Mouse (Mus musculus) MEL (cell line): ENCODE measurements around the gene Focad. TPM values are rescaled to one million over a fixed set of nuclear protein-coding genes. Genes with fewer than 3 reads are reported as not detected.

Experiments used
- DNase-seq: peaks from one replicate; pipeline ENCODE4 v3.0.0; 2011; ENCODE audit warnings: low read depth, low spot score
- H3K27ac ChIP-seq: 2 replicates; pipeline ENCODE4 v1.5.1; 2012; ENCODE audit warnings: low read depth, mild to moderate bottlenecking, control low read depth, low read length, moderate library complexity; ENCODE audit not compliant: control insufficient read depth
- H3K27me3 ChIP-seq, 2 experiments: fragments of 150-350 bp in 1 of 2; sonication (generic) in 1 of 2; 2 replicates each; pipeline ENCODE4 v1.6.1; 2012; ENCODE audit warnings: low read length in 2 of 2, mild to moderate bottlenecking in 2 of 2, improper control_type of control experiment in 1 of 2, moderate library complexity in 1 of 2; ENCODE audit not compliant: insufficient read depth in 2 of 2, control insufficient read depth in 1 of 2
- H3K36me3 ChIP-seq, 2 experiments: 2 replicates each; pipeline ENCODE4 v1.6.1; 2012 to 2014; ENCODE audit warnings: low read length in 2 of 2, improper control_type of control experiment in 1 of 2, inconsistent platforms in 1 of 2, mild to moderate bottlenecking in 1 of 2; ENCODE audit not compliant: insufficient read depth in 2 of 2, control insufficient read depth in 1 of 2
- H3K4me1 ChIP-seq, 2 experiments: fragments of 150-350 bp in 1 of 2; sonication (generic) in 1 of 2; 2 replicates each; pipeline ENCODE4 v1.6.1; 2012; ENCODE audit warnings: low read length in 2 of 2, improper control_type of control experiment in 1 of 2, mild to moderate bottlenecking in 1 of 2; ENCODE audit not compliant: insufficient read depth in 2 of 2, control insufficient read depth in 1 of 2
- H3K4me3 ChIP-seq, 2 experiments: fragments of 150-350 bp in 1 of 2; sonication (generic) in 1 of 2; 2 replicates each; pipeline ENCODE4 v1.5.1; 2012; ENCODE audit warnings: low read depth in 2 of 2, low read length in 2 of 2, mild to moderate bottlenecking in 2 of 2, moderate library complexity in 2 of 2, control low read depth in 1 of 2, improper control_type of control experiment in 1 of 2; ENCODE audit not compliant: control insufficient read depth in 1 of 2, insufficient read depth in 1 of 2
- H3K79me2 ChIP-seq: 2 replicates; pipeline ENCODE4 v1.6.1; 2012; ENCODE audit warnings: mild to moderate bottlenecking, low read length, moderate library complexity; ENCODE audit not compliant: control insufficient read depth, poor library complexity, insufficient read depth
- H3K9ac ChIP-seq: 2 replicates; pipeline ENCODE4 v1.6.1; 2012; ENCODE audit warnings: low read depth, mild to moderate bottlenecking, control low read depth, low read length, moderate library complexity; ENCODE audit not compliant: control insufficient read depth, poor library complexity, severe bottlenecking
- H3K9me3 ChIP-seq: fragments of 150-350 bp; sonication (generic); replicated peaks from 2 replicates; pipeline ENCODE4 v1.6.1; 2012; ENCODE audit warnings: mild to moderate bottlenecking, low read length, improper control_type of control experiment, moderate library complexity; ENCODE audit not compliant: insufficient read depth
- CHD1 ChIP-seq: IDR thresholded peaks from 2 replicates; pipeline ENCODE4 v1.6.1; 2012; ENCODE audit warnings: low read depth, mild to moderate bottlenecking, inconsistent platforms, low read length, improper control_type of control experiment
- CTCF ChIP-seq, 3 experiments: IDR thresholded peaks in 2 of 3; conservative IDR thresholded peaks in 1 of 3; 2 replicates each; pipeline ENCODE4 v1.5.1; 2011 to 2012; ENCODE audit warnings: low read length in 3 of 3, low read depth in 2 of 3, mild to moderate bottlenecking in 2 of 3, improper control_type of control experiment in 1 of 3, inconsistent platforms in 1 of 3, mixed read lengths in 1 of 3, moderate library complexity in 1 of 3; ENCODE audit not compliant: control insufficient read depth in 1 of 3, insufficient read depth in 1 of 3, poor library complexity in 1 of 3, severe bottlenecking in 1 of 3
- GABPA ChIP-seq: IDR thresholded peaks from 2 replicates; pipeline ENCODE4 v1.6.1; 2012; ENCODE audit warnings: low read depth, mild to moderate bottlenecking, inconsistent platforms, low read length, improper control_type of control experiment, moderate library complexity
- MAX ChIP-seq: IDR thresholded peaks from 2 replicates; pipeline ENCODE4 v1.6.1; 2011; ENCODE audit warnings: low read length, improper control_type of control experiment
- MAZ ChIP-seq: IDR thresholded peaks from 2 replicates; pipeline ENCODE4 v1.6.1; 2012; ENCODE audit warnings: low read depth, mild to moderate bottlenecking, inconsistent platforms, low read length, improper control_type of control experiment
- NELFE ChIP-seq: IDR thresholded peaks from 2 replicates; pipeline ENCODE4 v1.6.1; 2011; ENCODE audit warnings: low read depth, low read length, improper control_type of control experiment
- POLR2A ChIP-seq, 2 experiments: IDR thresholded peaks; 2 replicates each; pipeline ENCODE4 v1.6.1; 2011 to 2012; ENCODE audit warnings: low read length in 2 of 2, mild to moderate bottlenecking in 2 of 2, control low read depth in 1 of 2, improper control_type of control experiment in 1 of 2, low read depth in 1 of 2, moderate library complexity in 1 of 2; ENCODE audit not compliant: control insufficient read depth in 1 of 2, insufficient read depth in 1 of 2, poor library complexity in 1 of 2
- SMC3 ChIP-seq: IDR thresholded peaks from 2 replicates; pipeline ENCODE4 v1.6.1; 2011; ENCODE audit warnings: low read depth, low read length, improper control_type of control experiment
- USF1 ChIP-seq: IDR thresholded peaks from 2 replicates; pipeline ENCODE4 v1.6.1; 2014; ENCODE audit warnings: low read depth, mild to moderate bottlenecking, inconsistent platforms, low read length, improper control_type of control experiment, moderate library complexity
- ZNF384 ChIP-seq: IDR thresholded peaks from 2 replicates; pipeline ENCODE4 v1.6.1; 2012; ENCODE audit warnings: low read depth, mild to moderate bottlenecking, inconsistent platforms, low read length, improper control_type of control experiment
- polyA plus RNA-seq, 2 experiments: library from polyadenylated mRNA; stranded (reverse) in 1 of 2; unstranded in 1 of 2; fragments of >175 nt in 1 of 2; fragments of >200 nt in 1 of 2; gene quantifications; 2 replicates each; pipeline versions ENCODE4 v1.2.1 to v1.2.4; 2012; ENCODE audit warnings: low replicate concordance in 2 of 2, low read depth in 1 of 2; ENCODE audit not compliant: insufficient read length in 2 of 2, insufficient read depth in 1 of 2, missing spikeins in 1 of 2
- total RNA-seq: library from RNA; depleted of rRNA; stranded (reverse); fragments of 300-350 nt; gene quantifications from 2 replicates; pipeline ENCODE4 v1.2.3, GENCODE M21; 2012

The Focad gene
- total and polyA plus RNA-seq, 3 experiments, result 17.8 to 19.7 TPM; not detected in 1

DNA sequence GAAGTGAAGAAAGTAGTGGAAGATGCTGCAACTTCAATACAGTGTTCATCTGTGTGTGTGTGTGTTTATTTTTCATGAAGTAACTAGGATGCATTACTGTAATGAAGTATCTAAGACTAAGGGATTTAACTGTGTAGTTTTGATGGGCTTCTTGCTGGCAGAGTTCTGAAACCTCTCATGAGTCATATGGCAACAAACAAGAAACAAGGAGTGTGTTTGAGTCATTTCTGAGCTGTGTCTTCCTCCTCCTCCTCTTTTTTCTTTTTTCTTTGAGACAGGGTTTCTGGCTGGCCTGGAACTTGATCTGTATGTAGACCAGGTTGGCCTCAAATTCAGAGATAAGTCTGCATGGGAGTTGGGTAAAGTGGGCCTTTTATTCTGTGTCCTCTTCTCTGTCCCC lies 25.7 kb downstream of the Focad start:
- no peak overlapping the region for H3K4me3 ChIP-seq
- DNase-seq, result peak; percentile 21
- H3K4me1 ChIP-seq, result peaks cover 17 to 28% of the 10 kb centered on the region in 2 experiments
- no peak overlapping the region for H3K27ac ChIP-seq
- no peaks in the 10 kb centered on the region for H3K27me3 ChIP-seq
- peaks cover 0 to 30% of the 10 kb centered on the region in 2 experiments; a peak in 2 of 4 replicates for H3K36me3 ChIP-seq
- no peak for TF ChIP-seq SMC3
- TF ChIP-seq POLR2A (IDR thresholded peaks at IDR 0.05; ENCODE audit: control insufficient read depth in 1 of 2, insufficient read depth in 1 of 2, low read depth in 1 of 2, low read length in 2 of 2, poor library complexity in 1 of 2), result no peak
- TF ChIP-seq MAZ, result no peak
- TF ChIP-seq CTCF (IDR thresholded peaks at IDR 0.05 in 2 of 3, conservative IDR thresholded peaks at IDR 0.05 in 1 of 3; ENCODE audit: control insufficient read depth in 1 of 3, insufficient read depth in 1 of 3, low read depth in 2 of 3, low read length in 3 of 3, poor library complexity in 1 of 3, severe bottlenecking in 1 of 3), result no peak
- TF ChIP-seq CHD1, result no peak
- TF ChIP-seq, all 39 proteins: peak for 0
- H3K9me3 ChIP-seq, result no peaks in the 10 kb centered on the region
- no peak overlapping the region for H3K9ac ChIP-seq
- H3K79me2 ChIP-seq, result no peaks in the 10 kb centered on the region

DNA sequence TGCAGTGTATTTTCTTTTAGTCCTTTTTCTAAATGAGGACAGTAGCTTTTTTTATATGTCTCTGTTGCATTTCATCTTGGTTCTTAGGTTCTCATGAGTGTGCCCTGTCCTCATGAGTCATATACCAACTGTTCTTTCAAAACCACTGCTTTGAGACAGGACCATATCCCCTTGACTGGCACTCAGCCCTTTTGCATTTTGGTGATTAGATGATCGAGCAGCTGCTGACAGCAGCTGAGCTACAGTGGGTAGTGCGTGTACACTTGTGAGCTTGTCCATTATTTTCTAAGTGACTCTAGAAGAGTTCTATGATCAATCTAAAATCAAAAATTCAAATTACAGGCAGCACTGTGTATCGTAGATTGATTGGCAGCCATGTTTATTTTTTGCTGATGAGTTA lies 28.0 kb downstream of the Focad start:
- Histone ChIP-seq H3K9me3 (no peaks in the 10 kb centered on the region), H3K27ac (no peak overlapping the region), H3K4me1 (peaks cover 11 to 15% of the 10 kb centered on the region in 2 experiments), H3K79me2 (no peaks in the 10 kb centered on the region), H3K27me3 (no peaks in the 10 kb centered on the region), H3K4me3 (no peak overlapping the region), H3K36me3 (peaks cover 0 to 16% of the 10 kb centered on the region in 2 experiments; a peak in 2 of 4 replicates), H3K9ac (no peak overlapping the region)
- TF ChIP-seq NELFE (no peak), CHD1 (no peak), MAX (no peak)
- no peak for DNase-seq

GRCm38 (mm10) chr4:88135936-88136335 lies 41.5 kb downstream of the Focad start:
- H3K9me3 ChIP-seq, result no peaks in the 10 kb centered on the region
- TF ChIP-seq GABPA (no peak), POLR2A (IDR thresholded peaks at IDR 0.05; ENCODE audit: control insufficient read depth in 1 of 2, insufficient read depth in 1 of 2, low read depth in 1 of 2, low read length in 2 of 2, poor library complexity in 1 of 2) (no peak), USF1 (no peak), ZNF384 (no peak)
- TF ChIP-seq, all 39 proteins: peak for 0
- H3K27ac ChIP-seq, result no peak overlapping the region
- no peaks in the 10 kb centered on the region for H3K27me3 ChIP-seq
- H3K4me3 ChIP-seq, result no peak overlapping the region
- H3K36me3 ChIP-seq, result peaks cover 0 to 5% of the 10 kb centered on the region in 2 experiments; a peak in 3 of 4 replicates
- H3K4me1 ChIP-seq, result peaks cover 0 to 2% of the 10 kb centered on the region in 2 experiments; a peak in 1 of 4 replicates
- no peak overlapping the region for H3K9ac ChIP-seq
- no peak for DNase-seq
- no peaks in the 10 kb centered on the region for H3K79me2 ChIP-seq
